Mouse (Mus musculus) embryonic facial prominence, embryonic 10.5 days (tissue): ENCODE results near the gene Prpf4. TPM values are rescaled to one million over a fixed set of nuclear protein-coding genes. Genes with fewer than 3 reads are reported as not detected.

ENCODE experiments used
- DNase-seq: peaks from one replicate; pipeline ENCODE4 v3.0.0-alpha.2; 2017; ENCODE audit warnings: low spot score
- H3K27ac ChIP-seq: fragments of 300-500 bp; sonication (generic); replicated peaks from 2 replicates; pipeline ENCODE4 v1.5.1; 2016; ENCODE audit warnings: mild to moderate bottlenecking
- H3K27me3 ChIP-seq: fragments of 300-500 bp; sonication (generic); replicated peaks from 2 replicates; pipeline ENCODE4 v1.6.1; 2016; ENCODE audit warnings: low read depth, mild to moderate bottlenecking; ENCODE audit not compliant: poor library complexity, severe bottlenecking
- H3K36me3 ChIP-seq: fragments of 300-500 bp; sonication (generic); replicated peaks from 2 replicates; pipeline ENCODE4 v1.6.1; 2016; ENCODE audit warnings: mild to moderate bottlenecking, moderate library complexity
- H3K4me1 ChIP-seq: fragments of 300-500 bp; sonication (generic); 2 replicates; pipeline ENCODE4 v1.6.1; 2016
- H3K4me3 ChIP-seq: fragments of 300-500 bp; sonication (generic); 2 replicates; pipeline ENCODE4 v1.5.1; 2016; ENCODE audit warnings: mild to moderate bottlenecking, moderate library complexity
- H3K9me3 ChIP-seq: fragments of 300-500 bp; sonication (generic); 2 replicates; pipeline ENCODE4 v1.6.1; 2016; ENCODE audit warnings: mild to moderate bottlenecking
- WGBS: fragments of 180-500 bp; shearing (Covaris S2); methylation state at CpG from one replicate; pipeline ENCODE4 v1.1.7; 2016; 5-methylcytosine and 5-hydroxymethylcytosine counted together
- polyA plus RNA-seq: library from polyadenylated mRNA; unstranded; fragments of >200 nt; fragmentation: Nextera tagmentation; extraction: Ambion mirVana; gene quantifications from 2 replicates; pipeline ENCODE4 v1.2.1, GENCODE M21; 2016

Gene Prpf4
- polyA plus RNA-seq, 1 experiment from 2014 or later: 37.1 TPM

- no peak overlapping the region for H3K27ac ChIP-seq
- no peaks in the 10 kb centered on the region for H3K9me3 ChIP-seq
- H3K4me1 ChIP-seq: peaks cover 12% of the 10 kb centered on the region; the same call in 1 of the 2 replicates
- no peak overlapping the region for H3K4me3 ChIP-seq
- no peaks in the 10 kb centered on the region for H3K27me3 ChIP-seq
- no peak for DNase-seq
- WGBS: 81% methylated on average over 9 of the region's 9 CpGs
- H3K36me3 ChIP-seq: no peaks in the 10 kb centered on the region
Measured at GRCm38 (mm10) chr4:62372818-62373520, 35.6 kb upstream of the Prpf4 start.

GRCm38 (mm10) chr4:62373668-62374067 lies 34.9 kb upstream of the Prpf4 start:
- Histone ChIP-seq H3K27ac (no peak overlapping the region), H3K27me3 (no peaks in the 10 kb centered on the region), H3K9me3 (no peaks in the 10 kb centered on the region), H3K4me3 (no peak overlapping the region), H3K36me3 (no peaks in the 10 kb centered on the region), H3K4me1 (peaks cover 12% of the 10 kb centered on the region; the same call in 1 of the 2 replicates)
- DNase-seq: no peak
- 87% methylated on average over 7 of the region's 7 CpGs for WGBS

GRCm38 (mm10) chr4:62374342-62374741 lies 34.3 kb upstream of the Prpf4 start:
- H3K27ac ChIP-seq: no peak overlapping the region
- H3K4me3 ChIP-seq: no peak overlapping the region
- no peaks in the 10 kb centered on the region for H3K36me3 ChIP-seq
- WGBS: 89% methylated on average over 4 of the region's 4 CpGs
- no peaks in the 10 kb centered on the region for H3K9me3 ChIP-seq
- peaks cover 12% of the 10 kb centered on the region; the same call in 1 of the 2 replicates for H3K4me1 ChIP-seq
- H3K27me3 ChIP-seq: no peaks in the 10 kb centered on the region
- DNase-seq: no peak

GRCm38 (mm10) chr4:62376123-62376522 lies 32.5 kb upstream of the Prpf4 start:
- H3K4me3 ChIP-seq: no peak overlapping the region
- no peaks in the 10 kb centered on the region for H3K36me3 ChIP-seq
- H3K27me3 ChIP-seq: no peaks in the 10 kb centered on the region
- DNase-seq: no peak
- 92% methylated on average over 2 of the region's 2 CpGs for WGBS
- H3K4me1 ChIP-seq: peaks cover 12% of the 10 kb centered on the region; the same call in 1 of the 2 replicates
- no peak overlapping the region for H3K27ac ChIP-seq
- H3K9me3 ChIP-seq: no peaks in the 10 kb centered on the region

- Histone ChIP-seq H3K4me1 (no peaks in the 10 kb centered on the region), H3K27me3 (no peaks in the 10 kb centered on the region), H3K4me3 (no peak overlapping the region), H3K36me3 (peaks cover 7% of the 10 kb centered on the region; the same call in 1 of the 2 replicates), H3K9me3 (no peaks in the 10 kb centered on the region), H3K27ac (no peak overlapping the region)
- WGBS: 87% methylated on average over 9 of the region's 9 CpGs
- no peak for DNase-seq
Measured at GRCm38 (mm10) chr4:62379724-62380381, 28.7 kb upstream of the Prpf4 start.

- Histone ChIP-seq H3K4me1 (no peaks in the 10 kb centered on the region), H3K9me3 (no peaks in the 10 kb centered on the region), H3K4me3 (no peak overlapping the region), H3K27ac (no peak overlapping the region), H3K27me3 (no peaks in the 10 kb centered on the region), H3K36me3 (peaks cover 33% of the 10 kb centered on the region)
- no peak for DNase-seq
- WGBS: 90% methylated on average over 6 of the region's 6 CpGs
Measured at GRCm38 (mm10) chr4:62383207-62383606, 25.4 kb upstream of the Prpf4 start.

GRCm38 (mm10) chr4:62383752-62384151 lies 24.8 kb upstream of the Prpf4 start:
- no peak overlapping the region for H3K27ac ChIP-seq
- WGBS: 81% methylated on average over 7 of the region's 7 CpGs
- H3K4me1 ChIP-seq: no peaks in the 10 kb centered on the region
- H3K36me3 ChIP-seq: peaks cover 39% of the 10 kb centered on the region
- no peaks in the 10 kb centered on the region for H3K27me3 ChIP-seq
- no peaks in the 10 kb centered on the region for H3K9me3 ChIP-seq
- no peak overlapping the region for H3K4me3 ChIP-seq
- DNase-seq: no peak

- Histone ChIP-seq H3K27ac (no peak overlapping the region), H3K27me3 (no peaks in the 10 kb centered on the region), H3K9me3 (no peaks in the 10 kb centered on the region), H3K4me1 (no peaks in the 10 kb centered on the region), H3K4me3 (no peak overlapping the region), H3K36me3 (peaks cover 43% of the 10 kb centered on the region)
- DNase-seq: no peak
- WGBS: 85% methylated on average over 1 of the region's 1 CpGs
Measured at GRCm38 (mm10) chr4:62384159-62384558, 24.4 kb upstream of the Prpf4 start.

- no peak for DNase-seq
- Histone ChIP-seq H3K4me3 (no peak overlapping the region), H3K27ac (no peak overlapping the region), H3K9me3 (no peaks in the 10 kb centered on the region), H3K36me3 (peaks cover 55% of the 10 kb centered on the region), H3K4me1 (no peaks in the 10 kb centered on the region), H3K27me3 (no peaks in the 10 kb centered on the region)
- 94% methylated on average over 7 of the region's 7 CpGs for WGBS
Measured at GRCm38 (mm10) chr4:62385439-62385838, 23.2 kb upstream of the Prpf4 start.

- Histone ChIP-seq H3K36me3 (peaks cover 86% of the 10 kb centered on the region), H3K4me3 (no peak overlapping the region), H3K27me3 (no peaks in the 10 kb centered on the region), H3K9me3 (no peaks in the 10 kb centered on the region), H3K27ac (no peak overlapping the region), H3K4me1 (no peaks in the 10 kb centered on the region)
- 86% methylated on average over 5 of the region's 5 CpGs for WGBS
- no peak for DNase-seq
Measured at GRCm38 (mm10) chr4:62389592-62390512, 18.7 kb upstream of the Prpf4 start.

GRCm38 (mm10) chr4:62391892-62392291 lies 16.7 kb upstream of the Prpf4 start:
- Histone ChIP-seq H3K36me3 (peaks cover 91% of the 10 kb centered on the region), H3K4me1 (no peaks in the 10 kb centered on the region)
- WGBS: 89% methylated on average over 7 of the region's 7 CpGs

GRCm38 (mm10) chr4:62393459-62393858 lies 15.1 kb upstream of the Prpf4 start:
- no peak overlapping the region; the same call in 1 of the 2 replicates for H3K27ac ChIP-seq
- DNase-seq: peak; percentile 12
- H3K4me3 ChIP-seq: no peak overlapping the region
- 65% methylated on average over 6 of the region's 6 CpGs for WGBS
- H3K36me3 ChIP-seq: peaks cover 93% of the 10 kb centered on the region
- H3K4me1 ChIP-seq: no peaks in the 10 kb centered on the region
- no peaks in the 10 kb centered on the region for H3K27me3 ChIP-seq
- H3K9me3 ChIP-seq: no peaks in the 10 kb centered on the region

More at GRCm38 (mm10) chr4:62391892-62392291, 16.7 kb upstream of the Prpf4 start:
- Histone ChIP-seq H3K4me3 (no peak overlapping the region), H3K9me3 (no peaks in the 10 kb centered on the region), H3K27me3 (no peaks in the 10 kb centered on the region), H3K27ac (no peak overlapping the region)
- no peak for DNase-seq
